Mouse (Mus musculus) kidney, postnatal 0 days (tissue): Measurements from ENCODE around the gene Tenm4. TPM values are rescaled to one million over a fixed set of nuclear protein-coding genes. Genes with fewer than 3 reads are reported as not detected.

Experiments used
- ATAC-seq: fragments of 200-750 bp; cut with Nextera tagmentation; replicated peaks from 2 replicates; pipeline ENCODE4 v1.8.0; 2017; ENCODE audit warnings: low read depth, moderate number of reproducible peaks, moderate TSS enrichment, moderate library complexity; ENCODE audit not compliant: low FRiP score
- DNase-seq: peaks from one replicate; pipeline ENCODE4 v3.0.0-alpha.2; 2016; ENCODE audit warnings: low spot score
- H3K27ac ChIP-seq: fragments of 300-500 bp; sonication (generic); 2 replicates; pipeline ENCODE4 v1.5.1; 2014; ENCODE audit warnings: mild to moderate bottlenecking
- H3K27me3 ChIP-seq: fragments of 300-500 bp; sonication (generic); 2 replicates; pipeline ENCODE4 v1.6.1; 2014; ENCODE audit warnings: low read length, mixed read lengths; ENCODE audit not compliant: insufficient read depth
- H3K36me3 ChIP-seq: fragments of 300-500 bp; sonication (generic); 2 replicates; pipeline ENCODE4 v1.6.1; 2014; ENCODE audit warnings: low read length, mixed read lengths; ENCODE audit not compliant: insufficient read depth
- H3K4me1 ChIP-seq: fragments of 300-500 bp; sonication (generic); replicated peaks from 2 replicates; pipeline ENCODE4 v1.6.1; 2014; ENCODE audit warnings: antibody characterized with exemption, low read length, mixed read lengths; ENCODE audit not compliant: insufficient read depth
- H3K4me2 ChIP-seq: fragments of 300-500 bp; sonication (generic); 2 replicates; pipeline ENCODE4 v1.6.1; 2014; ENCODE audit warnings: mild to moderate bottlenecking, low read length, moderate library complexity, mixed read lengths
- H3K4me3 ChIP-seq: fragments of 300-500 bp; sonication (generic); replicated peaks from 2 replicates; pipeline ENCODE4 v1.5.1; 2014; ENCODE audit warnings: low read depth, low read length
- H3K9ac ChIP-seq: fragments of 300-500 bp; sonication (generic); 2 replicates; pipeline ENCODE4 v1.6.1; 2014; ENCODE audit warnings: low read depth, low read length
- H3K9me3 ChIP-seq: fragments of 300-500 bp; sonication (generic); replicated peaks from 2 replicates; pipeline ENCODE4 v1.6.1; 2016; ENCODE audit warnings: low read length, inconsistent platforms, mixed read lengths
- CTCF ChIP-seq: IDR thresholded peaks from 2 replicates; pipeline ENCODE4 v1.5.1; 2016; ENCODE audit warnings: antibody characterized with exemption, low read depth, mild to moderate bottlenecking, moderate library complexity
- WGBS: fragments of 180-500 bp; shearing (Covaris S2); extraction: QIAGEN DNeasy Blood & Tissue Kit; methylation state at CpG from one replicate; pipeline ENCODE4 v1.1.7; 2014; 5-methylcytosine and 5-hydroxymethylcytosine counted together
- polyA plus RNA-seq: library from polyadenylated mRNA; unstranded; fragments of >200 nt; fragmentation: Nextera tagmentation; extraction: Ambion mirVana; gene quantifications from 2 replicates; pipeline ENCODE4 v1.2.1, GENCODE M21; 2015

Gene Tenm4
- polyA plus RNA-seq, 1 experiment from 2014 or later, result 22.6 TPM

- Histone ChIP-seq H3K4me1 (no peaks in the 10 kb centered on the region), H3K4me3 (no peak overlapping the region), H3K27ac (no peak overlapping the region), H3K36me3 (no peaks in the 10 kb centered on the region), H3K9ac (no peak overlapping the region), H3K4me2 (no peak overlapping the region), H3K9me3 (no peaks in the 10 kb centered on the region), H3K27me3 (no peaks in the 10 kb centered on the region)
- DNase-seq (no peak), ATAC-seq (no peak)
- 39% methylated on average over 2 of the region's 2 CpGs for WGBS
- no peak for TF ChIP-seq CTCF
These were observed 285.6 kb downstream of the Tenm4 start for GRCm38 (mm10) chr7:96456618-96457017.

- Histone ChIP-seq H3K4me3 (no peak overlapping the region), H3K4me2 (no peak overlapping the region), H3K4me1 (no peaks in the 10 kb centered on the region), H3K9ac (no peak overlapping the region), H3K36me3 (no peaks in the 10 kb centered on the region), H3K9me3 (no peaks in the 10 kb centered on the region), H3K27me3 (no peaks in the 10 kb centered on the region), H3K27ac (no peak overlapping the region)
- TF ChIP-seq CTCF, result no peak
- DNase-seq (no peak), ATAC-seq (no peak)
- WGBS, result 74% methylated on average over 2 of the region's 2 CpGs
These were observed 286.8 kb downstream of the Tenm4 start for GRCm38 (mm10) chr7:96457891-96458290.

- Histone ChIP-seq H3K9ac (no peak overlapping the region), H3K4me3 (no peak overlapping the region), H3K36me3 (no peaks in the 10 kb centered on the region), H3K4me1 (no peaks in the 10 kb centered on the region), H3K9me3 (no peaks in the 10 kb centered on the region), H3K27me3 (no peaks in the 10 kb centered on the region), H3K27ac (no peak overlapping the region), H3K4me2 (no peak overlapping the region)
- DNase-seq (no peak), ATAC-seq (no peak)
- no peak for TF ChIP-seq CTCF
- 58% methylated on average over 6 of the region's 6 CpGs for WGBS
These were observed 287.9 kb downstream of the Tenm4 start for GRCm38 (mm10) chr7:96458992-96459391.

GRCm38 (mm10) chr7:96466761-96467160, 295.7 kb downstream of the Tenm4 start:
- no peak for DNase-seq
- 91% methylated on average over 3 of the region's 3 CpGs for whole genome bisulfite sequencing
- Histone ChIP-seq H3K4me1 (no peaks in the 10 kb centered on the region), H3K27me3 (no peaks in the 10 kb centered on the region), H3K4me3 (no peak overlapping the region), H3K9ac (no peak overlapping the region), H3K4me2 (no peak overlapping the region), H3K27ac (no peak overlapping the region), H3K36me3 (no peaks in the 10 kb centered on the region), H3K9me3 (no peaks in the 10 kb centered on the region)
- ATAC-seq, result no peak
- TF ChIP-seq CTCF, result no peak

- TF ChIP-seq CTCF, result no peak
- no peak for DNase-seq
- Histone ChIP-seq H3K27me3 (no peaks in the 10 kb centered on the region), H3K27ac (no peak overlapping the region), H3K4me1 (no peaks in the 10 kb centered on the region), H3K4me3 (no peak overlapping the region), H3K9ac (no peak overlapping the region), H3K4me2 (no peak overlapping the region), H3K36me3 (no peaks in the 10 kb centered on the region), H3K9me3 (no peaks in the 10 kb centered on the region)
- 86% methylated on average over 6 of the region's 6 CpGs for WGBS
- no peak for ATAC-seq
These were observed 299.8 kb downstream of the Tenm4 start for GRCm38 (mm10) chr7:96470821-96471220.

GRCm38 (mm10) chr7:96474560-96475089, 303.6 kb downstream of the Tenm4 start:
- Histone ChIP-seq H3K36me3 (no peaks in the 10 kb centered on the region), H3K9me3 (no peaks in the 10 kb centered on the region), H3K27me3 (no peaks in the 10 kb centered on the region), H3K9ac (no peak overlapping the region), H3K4me3 (no peak overlapping the region), H3K4me2 (no peak overlapping the region), H3K4me1 (no peaks in the 10 kb centered on the region), H3K27ac (no peak overlapping the region)
- DNase-seq (no peak), ATAC-seq (no peak)
- 88% methylated on average over 11 of the region's 11 CpGs for WGBS
- no peak for TF ChIP-seq CTCF

GRCm38 (mm10) chr7:96476987-96477613, 306.1 kb downstream of the Tenm4 start:
- Histone ChIP-seq H3K27ac (no peak overlapping the region), H3K9ac (no peak overlapping the region), H3K4me3 (no peak overlapping the region), H3K9me3 (no peaks in the 10 kb centered on the region), H3K4me2 (no peak overlapping the region), H3K36me3 (no peaks in the 10 kb centered on the region), H3K4me1 (no peaks in the 10 kb centered on the region), H3K27me3 (no peaks in the 10 kb centered on the region)
- no peak for ATAC-seq
- TF ChIP-seq CTCF, result no peak
- 92% methylated on average over 6 of the region's 6 CpGs for WGBS
- DNase-seq, result no peak
